Mouse (Mus musculus) midbrain, postnatal 0 days (tissue): ENCODE results near the gene Ndufa4l2. TPM values are rescaled to one million over a fixed set of nuclear protein-coding genes. Genes with fewer than 3 reads are reported as not detected.
A peak's percentile ranks its signal among the peaks of the same experiment; 100 is the strongest.

Source experiments
- ATAC-seq: fragments of 200-750 bp; cut with Nextera tagmentation; 2 replicates; pipeline ENCODE4 v1.8.0; 2017; ENCODE audit warnings: moderate number of reproducible peaks, mild to moderate bottlenecking, moderate TSS enrichment, moderate library complexity; ENCODE audit not compliant: low FRiP score
- DNase-seq: peaks from one replicate; pipeline ENCODE4 v3.0.0-alpha.2; 2015; ENCODE audit warnings: low spot score
- H3K27ac ChIP-seq: fragments of 300-500 bp; sonication (generic); 2 replicates; pipeline ENCODE4 v1.5.1; 2014; ENCODE audit warnings: low read depth, mild to moderate bottlenecking, low read length, mixed read lengths
- H3K27me3 ChIP-seq: fragments of 300-500 bp; sonication (generic); 2 replicates; pipeline ENCODE4 v1.6.1; 2014; ENCODE audit warnings: low read length, control low read depth, mixed read lengths; ENCODE audit not compliant: insufficient read depth
- H3K36me3 ChIP-seq: fragments of 300-500 bp; sonication (generic); 2 replicates; pipeline ENCODE4 v1.6.1; 2014; ENCODE audit warnings: low read length, control low read depth, mixed read lengths; ENCODE audit not compliant: insufficient read depth
- H3K4me1 ChIP-seq: fragments of 300-500 bp; sonication (generic); 2 replicates; pipeline ENCODE4 v1.6.1; 2014; ENCODE audit warnings: mild to moderate bottlenecking, control low read depth, antibody characterized with exemption, low read length, mixed read lengths; ENCODE audit not compliant: insufficient read depth
- H3K4me2 ChIP-seq: fragments of 300-500 bp; sonication (generic); 2 replicates; pipeline ENCODE4 v1.6.1; 2014; ENCODE audit warnings: low read depth, mild to moderate bottlenecking, low read length, mixed read lengths; ENCODE audit not compliant: poor library complexity, severe bottlenecking
- H3K4me3 ChIP-seq: fragments of 300-500 bp; sonication (generic); 2 replicates; pipeline ENCODE4 v1.5.1; 2014; ENCODE audit warnings: low read depth, mild to moderate bottlenecking, low read length, moderate library complexity
- H3K9ac ChIP-seq: fragments of 300-500 bp; sonication (generic); replicated peaks from 2 replicates; pipeline ENCODE4 v1.6.1; 2014; ENCODE audit warnings: mild to moderate bottlenecking, low read length, moderate library complexity, mixed read lengths; ENCODE audit not compliant: poor library complexity, severe bottlenecking
- H3K9me3 ChIP-seq: fragments of 300-500 bp; sonication (generic); 2 replicates; pipeline ENCODE4 v1.6.1; 2016; ENCODE audit warnings: low read length, control low read depth
- CTCF ChIP-seq: IDR thresholded peaks from 2 replicates; pipeline ENCODE4 v1.5.1; 2016; ENCODE audit warnings: antibody characterized with exemption, mild to moderate bottlenecking
- WGBS: fragments of 180-500 bp; shearing (Covaris S2); extraction: QIAGEN DNeasy Blood & Tissue Kit; methylation state at CpG from one replicate; pipeline ENCODE4 v1.1.7; 2014; 5-methylcytosine and 5-hydroxymethylcytosine counted together
- polyA plus RNA-seq: library from polyadenylated mRNA; unstranded; fragments of >200 nt; fragmentation: Nextera tagmentation; extraction: Ambion mirVana; gene quantifications from 2 replicates; pipeline ENCODE4 v1.2.1, GENCODE M21; 2015
- total RNA-seq: library from RNA; depleted of rRNA; stranded (reverse); fragments of >200 nt; gene quantifications from 2 replicates; pipeline ENCODE4 v1.2.3, GENCODE M21; 2014; rRNA removed

Gene Ndufa4l2
- total and polyA plus RNA-seq, 2 experiments from 2014 or later, result 16.6 to 18.7 TPM

DNA sequence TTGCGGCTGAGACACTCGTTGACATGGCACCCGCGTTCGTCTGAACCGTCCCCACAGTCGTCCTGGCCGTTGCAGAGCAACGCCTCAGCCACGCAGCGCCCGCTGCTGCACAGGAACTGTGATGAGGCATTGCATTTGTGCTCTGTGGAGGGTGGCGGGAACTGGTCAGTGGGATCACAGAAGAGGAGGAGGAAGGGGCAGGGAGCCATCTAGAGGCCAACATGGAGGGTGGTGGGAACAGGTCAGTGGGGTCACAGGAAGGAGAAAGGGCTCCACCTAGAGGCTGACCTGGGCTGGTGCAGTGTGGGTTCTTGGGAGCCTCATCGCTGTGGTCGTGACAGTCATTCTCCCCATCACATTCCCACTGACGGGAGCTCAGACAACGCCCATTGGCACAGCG lies 40.9 kb downstream of the Ndufa4l2 start:
- peak; percentile 35; the same call in 1 of the 2 replicates for ATAC-seq

DNA sequence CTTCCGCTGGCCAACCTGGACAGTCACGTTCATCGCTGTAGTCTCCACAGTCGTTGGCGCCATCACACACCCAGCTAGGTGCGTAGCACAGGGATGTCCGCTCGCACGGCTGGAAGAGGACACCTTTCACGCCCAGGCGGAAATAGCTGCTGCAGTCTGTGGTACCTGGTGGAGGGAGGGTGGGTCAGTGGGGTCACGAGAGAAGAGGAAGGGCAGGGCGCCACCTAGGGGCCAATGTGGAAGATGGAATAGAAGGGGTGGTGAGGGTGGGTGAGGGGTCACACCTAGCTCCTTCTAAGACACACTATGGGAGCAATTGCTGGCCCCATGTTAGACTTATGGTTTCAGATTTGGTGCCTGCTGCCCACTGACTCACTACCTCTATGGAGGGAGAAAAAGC lies 42.6 kb downstream of the Ndufa4l2 start:
- H3K36me3 ChIP-seq, result peaks cover 94% of the 10 kb centered on the region
- H3K4me3 ChIP-seq, result no peak overlapping the region
- DNase-seq (no peak), ATAC-seq (no peak)
- no peaks in the 10 kb centered on the region for H3K27me3 ChIP-seq
- no peak overlapping the region for H3K27ac ChIP-seq
- 89% methylated on average over 13 of the region's 13 CpGs for WGBS
- peak; percentile 55 for TF ChIP-seq CTCF
- H3K9ac ChIP-seq, result no peak overlapping the region
- no peak overlapping the region for H3K4me2 ChIP-seq
- H3K4me1 ChIP-seq, result no peaks in the 10 kb centered on the region
- H3K9me3 ChIP-seq, result no peaks in the 10 kb centered on the region

More for the DNA sequence above, 40.9 kb downstream of the Ndufa4l2 start:
- peak; percentile 73 for TF ChIP-seq CTCF
- DNase-seq, result peak; percentile 51
- H3K9me3 ChIP-seq, result no peaks in the 10 kb centered on the region
- peaks cover 99% of the 10 kb centered on the region for H3K36me3 ChIP-seq
- H3K4me3 ChIP-seq, result no peak overlapping the region
- H3K27ac ChIP-seq, result no peak overlapping the region
- WGBS, result 58% methylated on average over 18 of the region's 18 CpGs
- H3K4me1 ChIP-seq, result no peaks in the 10 kb centered on the region
- no peak overlapping the region for H3K9ac ChIP-seq
- H3K4me2 ChIP-seq, result no peak overlapping the region
- H3K27me3 ChIP-seq, result no peaks in the 10 kb centered on the region

GRCm38 (mm10) chr10:127561145-127561544 lies 46.4 kb downstream of the Ndufa4l2 start:
- Histone ChIP-seq H3K27me3 (no peaks in the 10 kb centered on the region), H3K9ac (no peak overlapping the region), H3K4me3 (no peak overlapping the region), H3K4me1 (no peaks in the 10 kb centered on the region), H3K9me3 (no peaks in the 10 kb centered on the region), H3K36me3 (peaks cover 83% of the 10 kb centered on the region), H3K4me2 (no peak overlapping the region), H3K27ac (no peak overlapping the region)
- peak; percentile 68 for TF ChIP-seq CTCF
- DNase-seq (no peak), ATAC-seq (no peak)

GRCm38 (mm10) chr10:127563840-127564239 lies 49.1 kb downstream of the Ndufa4l2 start:
- no peak for TF ChIP-seq CTCF
- no peak overlapping the region for H3K27ac ChIP-seq
- DNase-seq, result no peak
- no peaks in the 10 kb centered on the region for H3K4me1 ChIP-seq
- no peak overlapping the region for H3K4me3 ChIP-seq
- no peaks in the 10 kb centered on the region for H3K27me3 ChIP-seq
- H3K4me2 ChIP-seq, result no peak overlapping the region
- no peak overlapping the region for H3K9ac ChIP-seq
- H3K36me3 ChIP-seq, result peaks cover 77% of the 10 kb centered on the region
- no peaks in the 10 kb centered on the region for H3K9me3 ChIP-seq
- WGBS, result 76% methylated on average over 8 of the region's 8 CpGs
- no peak for ATAC-seq

DNA sequence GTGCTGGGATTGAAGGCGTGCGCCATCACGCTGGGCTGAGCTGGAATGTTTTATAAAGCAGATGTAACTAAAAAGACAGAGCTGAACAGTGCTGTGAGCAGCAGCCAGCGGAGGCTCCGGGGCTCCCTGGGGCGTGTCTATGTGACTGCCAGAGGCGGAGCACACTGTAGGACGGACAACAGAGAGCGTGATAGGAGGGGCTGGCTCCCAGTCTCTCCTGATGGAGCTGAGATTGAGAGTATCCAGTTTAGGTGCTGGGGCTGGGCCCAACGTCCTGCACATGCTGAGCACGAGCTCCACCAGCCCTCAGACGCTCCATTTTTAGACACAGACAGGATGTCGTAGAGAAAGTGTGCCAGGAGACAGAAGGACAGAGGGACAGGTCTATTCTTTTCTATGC lies 49.5 kb downstream of the Ndufa4l2 start:
- Histone ChIP-seq H3K27me3 (no peaks in the 10 kb centered on the region), H3K9me3 (no peaks in the 10 kb centered on the region), H3K9ac (no peak overlapping the region), H3K27ac (no peak overlapping the region), H3K4me1 (no peaks in the 10 kb centered on the region), H3K4me2 (no peak overlapping the region), H3K36me3 (peaks cover 74% of the 10 kb centered on the region), H3K4me3 (no peak overlapping the region)
- WGBS, result 57% methylated on average over 13 of the region's 13 CpGs
- ATAC-seq (no peak), DNase-seq (no peak)
- no peak for TF ChIP-seq CTCF

Other genes starting within 250 kb of the Ndufa4l2 start
- gene Dctn2, start 248.6 kb upstream of the Ndufa4l2 start, total RNA-seq, result 274 and 309 TPM in 2 replicates
- gene Dctn2, start 248.6 kb upstream of the Ndufa4l2 start, polyA plus RNA-seq, result 318 and 345 TPM in 2 replicates
- 8.2 and 10.0 TPM in 2 replicates for gene Mbd6, start 225.9 kb upstream of the Ndufa4l2 start, total RNA-seq
- 7.3 and 11.2 TPM in 2 replicates for gene Mbd6, start 225.9 kb upstream of the Ndufa4l2 start, polyA plus RNA-seq
- gene Mars, start 203.2 kb upstream of the Ndufa4l2 start, total RNA-seq, result 62.6 and 84.3 TPM in 2 replicates
- gene Mars, start 203.2 kb upstream of the Ndufa4l2 start, polyA plus RNA-seq, result 103 and 112 TPM in 2 replicates
- 0.24 and 1.2 TPM in 2 replicates for gene Arhgap9, start 193.0 kb upstream of the Ndufa4l2 start, total RNA-seq
- gene Arhgap9, start 193.0 kb upstream of the Ndufa4l2 start, polyA plus RNA-seq, result 0.91 and 1.0 TPM in 2 replicates
- gene Gli1, start 173.0 kb upstream of the Ndufa4l2 start, total RNA-seq, result 4.2 and 6.9 TPM in 2 replicates
- gene Gli1, start 173.0 kb upstream of the Ndufa4l2 start, polyA plus RNA-seq, result 1.0 and 1.1 TPM in 2 replicates
- gene Inhbe, start 160.6 kb upstream of the Ndufa4l2 start, total RNA-seq, result not detected in 2 replicates
- 0.04 TPM in 1 of 2 replicates, not detected in the other for gene Inhbe, start 160.6 kb upstream of the Ndufa4l2 start, polyA plus RNA-seq
- not detected in 2 replicates for gene Inhbc, start 144.5 kb upstream of the Ndufa4l2 start, total RNA-seq
- gene Inhbc, start 144.5 kb upstream of the Ndufa4l2 start, polyA plus RNA-seq, result not detected in 2 replicates
- 52.0 and 53.2 TPM in 2 replicates for gene R3hdm2, start 134.6 kb upstream of the Ndufa4l2 start, total RNA-seq
- 38.0 and 40.0 TPM in 2 replicates for gene R3hdm2, start 134.6 kb upstream of the Ndufa4l2 start, polyA plus RNA-seq
- gene Stac3, start 13.3 kb upstream of the Ndufa4l2 start, total RNA-seq, result 1.2 and 2.3 TPM in 2 replicates
- gene Stac3, start 13.3 kb upstream of the Ndufa4l2 start, polyA plus RNA-seq, result 0.51 and 1.0 TPM in 2 replicates
- 39.8 and 48.0 TPM in 2 replicates for gene Shmt2, start 7.5 kb downstream of the Ndufa4l2 start, total RNA-seq
- gene Shmt2, start 7.5 kb downstream of the Ndufa4l2 start, polyA plus RNA-seq, result 32.8 and 34.2 TPM in 2 replicates
- 11.8 and 22.6 TPM in 2 replicates for gene Nxph4, start 19.6 kb downstream of the Ndufa4l2 start, total RNA-seq
- 68.9 and 72.4 TPM in 2 replicates for gene Nxph4, start 19.6 kb downstream of the Ndufa4l2 start, polyA plus RNA-seq
- gene Lrp1, start 106.2 kb downstream of the Ndufa4l2 start, total RNA-seq, result 297 and 319 TPM in 2 replicates
- gene Lrp1, start 106.2 kb downstream of the Ndufa4l2 start, polyA plus RNA-seq, result 79.8 and 84.4 TPM in 2 replicates
- 6.1 and 10.2 TPM in 2 replicates for gene Stat6, start 128.0 kb downstream of the Ndufa4l2 start, total RNA-seq
- gene Stat6, start 128.0 kb downstream of the Ndufa4l2 start, polyA plus RNA-seq, result 3.9 and 4.3 TPM in 2 replicates
- 3.2 and 3.7 TPM in 2 replicates for gene Nemp1, start 151.9 kb downstream of the Ndufa4l2 start, total RNA-seq
- 1.4 and 1.7 TPM in 2 replicates for gene Nemp1, start 151.9 kb downstream of the Ndufa4l2 start, polyA plus RNA-seq
- 4.8 and 5.6 TPM in 2 replicates for gene Nab2, start 153.6 kb downstream of the Ndufa4l2 start, total RNA-seq
- 1.4 and 1.6 TPM in 2 replicates for gene Nab2, start 153.6 kb downstream of the Ndufa4l2 start, polyA plus RNA-seq
- gene Myo1a, start 190.2 kb downstream of the Ndufa4l2 start, total RNA-seq, result 0.57 and 0.77 TPM in 2 replicates
- 0.13 and 0.15 TPM in 2 replicates for gene Myo1a, start 190.2 kb downstream of the Ndufa4l2 start, polyA plus RNA-seq
- 0.27 TPM in 1 of 2 replicates, not detected in the other for gene Tac2, start 209.5 kb downstream of the Ndufa4l2 start, total RNA-seq
- 2.0 and 4.5 TPM in 2 replicates for gene Tac2, start 209.5 kb downstream of the Ndufa4l2 start, polyA plus RNA-seq
- 13.6 and 15.2 TPM in 2 replicates for gene Zbtb39, start 224.6 kb downstream of the Ndufa4l2 start, total RNA-seq
- 3.0 and 3.1 TPM in 2 replicates for gene Zbtb39, start 224.6 kb downstream of the Ndufa4l2 start, polyA plus RNA-seq
- gene Gpr182, start 236.8 kb downstream of the Ndufa4l2 start, total RNA-seq, result 1.6 and 3.2 TPM in 2 replicates
- 1.8 and 2.7 TPM in 2 replicates for gene Gpr182, start 236.8 kb downstream of the Ndufa4l2 start, polyA plus RNA-seq
- gene Rdh1, start 244.8 kb downstream of the Ndufa4l2 start, total RNA-seq, result 0.11 TPM in 1 of 2 replicates, not detected in the other
- gene Rdh1, start 244.8 kb downstream of the Ndufa4l2 start, polyA plus RNA-seq, result 0.05 TPM in 1 of 2 replicates, not detected in the other
- gene Rdh16f1, start 244.8 kb downstream of the Ndufa4l2 start, total RNA-seq, result 0.27 TPM in 1 of 2 replicates, not detected in the other
- not detected in 2 replicates for gene Rdh16f1, start 244.8 kb downstream of the Ndufa4l2 start, polyA plus RNA-seq